Mouse (Mus musculus) stomach, embryonic 14.5 days (tissue): ENCODE data around the gene Smap1. TPM values are rescaled to one million over a fixed set of nuclear protein-coding genes. Genes with fewer than 3 reads are reported as not detected.

ENCODE experiments used
- ATAC-seq: fragments of 200-750 bp; cut with Nextera tagmentation; 2 replicates; pipeline ENCODE4 v1.8.0; 2017; ENCODE audit warnings: low read depth, moderate TSS enrichment; ENCODE audit not compliant: insufficient number of reproducible peaks, insufficient read depth, low FRiP score
- H3K27ac ChIP-seq: fragments of 300-500 bp; sonication (generic); 2 replicates; pipeline ENCODE4 v1.5.1; 2014; ENCODE audit warnings: mild to moderate bottlenecking, low read length, moderate library complexity, mixed read lengths
- H3K27me3 ChIP-seq: fragments of 300-500 bp; sonication (generic); 2 replicates; pipeline ENCODE4 v1.6.1; 2014; ENCODE audit warnings: low read length, control low read depth, mixed read lengths; ENCODE audit not compliant: control insufficient read depth, insufficient read depth
- H3K36me3 ChIP-seq: fragments of 300-500 bp; sonication (generic); 2 replicates; pipeline ENCODE4 v1.6.1; 2014; ENCODE audit warnings: mild to moderate bottlenecking, control low read depth, low read length, moderate library complexity, mixed read lengths; ENCODE audit not compliant: control insufficient read depth, insufficient read depth
- H3K4me1 ChIP-seq: fragments of 300-500 bp; sonication (generic); 2 replicates; pipeline ENCODE4 v1.6.1; 2014; ENCODE audit warnings: low read length, control low read depth, mixed read lengths; ENCODE audit not compliant: control insufficient read depth, insufficient read depth
- H3K4me2 ChIP-seq: fragments of 300-500 bp; sonication (generic); replicated peaks from 2 replicates; pipeline ENCODE4 v1.6.1; 2014; ENCODE audit warnings: low read depth, low read length, control low read depth
- H3K4me3 ChIP-seq: fragments of 300-500 bp; sonication (generic); 2 replicates; pipeline ENCODE4 v1.5.1; 2014; ENCODE audit warnings: low read depth, low read length, control low read depth
- H3K9ac ChIP-seq: fragments of 300-500 bp; sonication (generic); replicated peaks from 2 replicates; pipeline ENCODE4 v1.6.1; 2014; ENCODE audit warnings: low read depth, mild to moderate bottlenecking, control low read depth, low read length, moderate library complexity, mixed read lengths
- H3K9me3 ChIP-seq: fragments of 300-500 bp; sonication (generic); 2 replicates; pipeline ENCODE4 v1.6.1; 2016; ENCODE audit warnings: low read depth, low read length, control low read depth; ENCODE audit not compliant: control insufficient read depth
- WGBS: fragments of 180-500 bp; shearing (Covaris S2); extraction: QIAGEN DNeasy Blood & Tissue Kit; methylation state at CpG from one replicate; pipeline ENCODE4 v1.1.7; 2014; 5-methylcytosine and 5-hydroxymethylcytosine counted together
- polyA plus RNA-seq: library from polyadenylated mRNA; unstranded; fragments of >200 nt; fragmentation: Nextera tagmentation; extraction: Ambion mirVana; gene quantifications from 2 replicates; pipeline ENCODE4 v1.2.1, GENCODE M21; 2014

Smap1 gene
- polyA plus RNA-seq, 1 experiment from 2014 or later = 35.4 TPM

- ATAC-seq = no peak
- H3K4me3 ChIP-seq = no peak overlapping the region
- H3K9ac ChIP-seq = no peak overlapping the region
- H3K27ac ChIP-seq = no peak overlapping the region
- no peaks in the 10 kb centered on the region for H3K27me3 ChIP-seq
- WGBS = 88% methylated on average over 3 of the region's 3 CpGs
- no peaks in the 10 kb centered on the region for H3K4me1 ChIP-seq
- H3K4me2 ChIP-seq = no peak overlapping the region
- H3K9me3 ChIP-seq = no peaks in the 10 kb centered on the region
- H3K36me3 ChIP-seq = no peaks in the 10 kb centered on the region
These were observed 18.8 kb downstream of the Smap1 start for GRCm38 (mm10) chr1:23903340-23903739.

DNA sequence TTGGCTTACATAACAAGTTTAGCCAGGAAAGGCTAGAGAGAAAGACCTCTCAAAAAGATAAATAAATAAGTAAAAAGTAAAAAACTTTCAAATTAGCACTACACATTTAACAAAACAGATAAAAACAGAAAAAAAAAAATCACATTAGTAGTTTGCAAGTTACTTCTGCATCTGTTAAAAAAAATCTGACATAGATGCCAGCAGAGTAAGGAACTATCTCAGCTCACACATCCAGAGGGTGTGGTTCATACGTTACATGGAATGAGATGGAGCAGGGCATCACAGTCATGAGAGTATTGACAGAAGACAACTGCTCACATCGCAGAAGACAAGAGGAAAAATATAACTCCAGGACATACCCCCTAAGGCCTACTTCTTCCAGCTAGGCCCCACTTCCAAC lies 19.4 kb downstream of the Smap1 start:
- Histone ChIP-seq H3K4me2 (no peak overlapping the region), H3K4me3 (no peak overlapping the region), H3K27ac (no peak overlapping the region), H3K36me3 (no peaks in the 10 kb centered on the region), H3K27me3 (no peaks in the 10 kb centered on the region), H3K9ac (no peak overlapping the region), H3K9me3 (no peaks in the 10 kb centered on the region), H3K4me1 (no peaks in the 10 kb centered on the region)
- ATAC-seq = no peak
- 88% methylated on average over 2 of the region's 2 CpGs for WGBS

- Histone ChIP-seq H3K36me3 (no peaks in the 10 kb centered on the region), H3K9ac (no peak overlapping the region), H3K4me1 (no peaks in the 10 kb centered on the region), H3K4me3 (no peak overlapping the region), H3K4me2 (no peak overlapping the region), H3K9me3 (no peaks in the 10 kb centered on the region), H3K27ac (no peak overlapping the region), H3K27me3 (no peaks in the 10 kb centered on the region)
- ATAC-seq = no peak
- WGBS = 78% methylated on average over 5 of the region's 5 CpGs
These were observed 22.5 kb downstream of the Smap1 start for GRCm38 (mm10) chr1:23899647-23900020.

DNA sequence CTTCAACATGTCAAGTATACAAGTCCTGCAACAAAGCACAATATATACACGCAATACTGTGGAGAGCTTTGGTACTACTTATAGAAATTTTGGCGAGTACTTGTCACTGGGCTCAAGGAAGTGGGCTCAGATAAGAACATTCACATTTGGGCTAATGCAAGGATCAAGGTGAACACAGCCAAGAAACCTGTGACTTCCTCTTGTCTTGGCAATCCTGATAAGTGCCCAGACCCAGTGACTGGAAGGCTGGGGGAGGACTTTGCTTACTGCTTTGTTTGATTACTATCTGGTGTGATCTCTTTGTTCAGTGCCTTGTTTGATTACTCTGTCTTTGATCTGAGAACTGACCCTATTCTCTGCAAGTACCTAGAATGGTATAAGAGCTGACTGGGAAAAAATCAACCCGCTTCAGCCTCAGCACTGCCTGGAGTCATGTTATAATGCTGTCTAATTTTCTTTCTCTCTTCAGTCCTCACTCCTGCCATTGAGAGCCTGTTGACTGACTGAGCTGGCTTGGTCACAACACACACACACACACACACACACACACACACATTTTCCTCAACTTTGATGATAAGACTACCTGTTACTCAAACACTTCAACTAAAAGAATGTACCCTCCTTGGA lies 23.0 kb downstream of the Smap1 start:
- Histone ChIP-seq H3K27me3 (no peaks in the 10 kb centered on the region), H3K4me1 (no peaks in the 10 kb centered on the region), H3K4me2 (no peak overlapping the region), H3K9ac (no peak overlapping the region), H3K27ac (no peak overlapping the region), H3K36me3 (no peaks in the 10 kb centered on the region), H3K4me3 (no peak overlapping the region), H3K9me3 (no peaks in the 10 kb centered on the region)
- no peak for ATAC-seq
- 70% methylated on average over 3 of the region's 3 CpGs for WGBS

DNA sequence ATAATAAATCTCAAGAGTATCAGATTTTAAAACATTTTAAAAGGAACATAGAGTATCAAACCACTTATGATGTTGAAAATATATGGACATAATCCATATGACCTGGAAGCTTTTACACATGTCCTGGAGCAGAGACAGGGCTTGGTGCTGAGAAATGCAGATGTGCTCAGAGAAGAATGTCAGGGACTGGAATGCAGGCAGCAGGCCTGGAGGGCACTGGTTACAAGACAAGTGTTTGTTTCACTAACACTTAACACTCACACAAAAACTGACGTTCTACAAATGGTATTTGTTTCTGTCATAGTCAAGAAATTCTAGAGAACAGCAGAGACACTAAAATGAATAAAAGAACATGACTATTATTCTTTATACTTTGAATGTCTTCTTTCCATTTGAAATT lies 30.0 kb downstream of the Smap1 start:
- no peak overlapping the region for H3K27ac ChIP-seq
- no peaks in the 10 kb centered on the region for H3K36me3 ChIP-seq
- no peaks in the 10 kb centered on the region for H3K4me1 ChIP-seq
- H3K9me3 ChIP-seq = no peaks in the 10 kb centered on the region
- H3K4me2 ChIP-seq = no peak overlapping the region
- no peaks in the 10 kb centered on the region for H3K27me3 ChIP-seq
- no peak overlapping the region for H3K9ac ChIP-seq
- WGBS = 32% methylated on average over 1 of the region's 1 CpGs
- no peak for ATAC-seq
- H3K4me3 ChIP-seq = no peak overlapping the region

DNA sequence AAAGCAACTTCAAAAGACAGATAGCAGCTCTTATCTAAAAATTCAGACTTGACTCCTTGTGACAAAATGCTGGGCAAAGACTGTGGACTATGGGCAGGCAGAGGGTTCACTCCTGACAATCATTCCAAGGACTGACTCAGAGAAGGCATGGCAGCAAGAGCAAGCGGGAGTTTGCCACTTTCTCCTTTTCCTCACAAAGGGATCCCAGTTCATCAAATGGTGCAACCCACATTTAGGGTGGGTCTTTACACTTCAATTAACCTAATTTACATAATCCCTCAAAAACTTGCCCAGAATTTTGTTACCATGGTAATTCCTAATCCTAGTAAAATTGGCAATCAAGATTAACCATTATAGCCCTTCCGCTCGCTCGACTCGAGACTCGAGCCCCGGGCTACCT lies 37.2 kb downstream of the Smap1 start:
- H3K36me3 ChIP-seq = no peaks in the 10 kb centered on the region
- no peaks in the 10 kb centered on the region for H3K4me1 ChIP-seq
- H3K9ac ChIP-seq = no peak overlapping the region
- WGBS = 95% methylated on average over 7 of the region's 7 CpGs
- no peak overlapping the region for H3K4me3 ChIP-seq
- no peaks in the 10 kb centered on the region for H3K27me3 ChIP-seq
- no peak for ATAC-seq
- H3K27ac ChIP-seq = no peak overlapping the region
- H3K4me2 ChIP-seq = no peak overlapping the region
- H3K9me3 ChIP-seq = no peaks in the 10 kb centered on the region

- H3K36me3 ChIP-seq = no peaks in the 10 kb centered on the region
- 90% methylated on average over 2 of the region's 2 CpGs for WGBS
- no peaks in the 10 kb centered on the region for H3K27me3 ChIP-seq
- no peaks in the 10 kb centered on the region for H3K4me1 ChIP-seq
- no peak for ATAC-seq
- H3K9ac ChIP-seq = no peak overlapping the region
- no peaks in the 10 kb centered on the region for H3K9me3 ChIP-seq
- no peak overlapping the region for H3K27ac ChIP-seq
- H3K4me3 ChIP-seq = no peak overlapping the region
- no peak overlapping the region for H3K4me2 ChIP-seq
These were observed 37.9 kb downstream of the Smap1 start for GRCm38 (mm10) chr1:23884087-23884668.

GRCm38 (mm10) chr1:23882681-23883080 lies 39.4 kb downstream of the Smap1 start:
- H3K27me3 ChIP-seq = no peaks in the 10 kb centered on the region
- no peaks in the 10 kb centered on the region for H3K4me1 ChIP-seq
- ATAC-seq = no peak
- H3K27ac ChIP-seq = no peak overlapping the region
- no peak overlapping the region for H3K4me2 ChIP-seq
- H3K9ac ChIP-seq = no peak overlapping the region
- 100% methylated on average over 1 of the region's 1 CpGs for WGBS
- no peak overlapping the region for H3K4me3 ChIP-seq
- H3K36me3 ChIP-seq = no peaks in the 10 kb centered on the region
- no peaks in the 10 kb centered on the region for H3K9me3 ChIP-seq

GRCm38 (mm10) chr1:23872194-23872593 lies 49.9 kb downstream of the Smap1 start:
- no peaks in the 10 kb centered on the region for H3K27me3 ChIP-seq
- WGBS = 97% methylated on average over 1 of the region's 1 CpGs
- no peak overlapping the region for H3K9ac ChIP-seq
- no peak overlapping the region for H3K4me2 ChIP-seq
- H3K27ac ChIP-seq = no peak overlapping the region
- no peaks in the 10 kb centered on the region for H3K9me3 ChIP-seq
- no peak overlapping the region for H3K4me3 ChIP-seq
- ATAC-seq = no peak
- H3K36me3 ChIP-seq = peaks cover 4% of the 10 kb centered on the region; the same call in 1 of the 2 replicates
- no peaks in the 10 kb centered on the region for H3K4me1 ChIP-seq
